Mouse (Mus musculus) olfactory bulb, adult 2 months (tissue): ENCODE results near the gene Bmp5.

Source experiments
- CTCF ChIP-seq: fragments of 200-500 bp; IDR thresholded peaks from 2 replicates; pipeline ENCODE4 v1.5.1; 2012; ENCODE audit warnings: low read depth, mild to moderate bottlenecking, low read length, moderate library complexity; ENCODE audit not compliant: insufficient read depth
- POLR2A ChIP-seq: fragments of 200-500 bp; IDR thresholded peaks from 2 replicates; pipeline ENCODE4 v1.6.1; 2012; ENCODE audit warnings: mild to moderate bottlenecking, low read depth, low read length, moderate library complexity; ENCODE audit not compliant: insufficient read depth

GRCm38 (mm10) chr9:75764792-75765191, 10.4 kb upstream of the Bmp5 start:
- TF ChIP-seq CTCF: no peak
- TF ChIP-seq POLR2A: no peak
